Mouse (Mus musculus): ENCODE measurements at regions not wholly inside any gene's neighbourhood (a gene's known extent, or its start where the extent isn't known, plus 50 kb on each side); places are given as distances from the start of the nearest gene placed in this dataset.
A peak's percentile ranks its signal among the peaks of the same experiment; 100 is the strongest.

- Histone ChIP-seq H3K4me2 (no peak overlapping the region), H3K36me3 (no peaks in the 10 kb centered on the region), H3K27ac (replicated peaks) (no peak overlapping the region), H3K27me3 (no peaks in the 10 kb centered on the region), H3K4me3 (no peak overlapping the region), H3K9ac (no peak overlapping the region), H3K4me1 (replicated peaks) (no peaks in the 10 kb centered on the region), H3K9me3 (no peaks in the 10 kb centered on the region)
- WGBS = 97% methylated on average over 2 of the region's 2 CpGs
- ATAC-seq (ENCODE audit: low read depth) = no peak
These were observed 216.4 kb upstream of the Impg1 start for GRCm38 (mm10) chr9:80681709-80682108.

DNA sequence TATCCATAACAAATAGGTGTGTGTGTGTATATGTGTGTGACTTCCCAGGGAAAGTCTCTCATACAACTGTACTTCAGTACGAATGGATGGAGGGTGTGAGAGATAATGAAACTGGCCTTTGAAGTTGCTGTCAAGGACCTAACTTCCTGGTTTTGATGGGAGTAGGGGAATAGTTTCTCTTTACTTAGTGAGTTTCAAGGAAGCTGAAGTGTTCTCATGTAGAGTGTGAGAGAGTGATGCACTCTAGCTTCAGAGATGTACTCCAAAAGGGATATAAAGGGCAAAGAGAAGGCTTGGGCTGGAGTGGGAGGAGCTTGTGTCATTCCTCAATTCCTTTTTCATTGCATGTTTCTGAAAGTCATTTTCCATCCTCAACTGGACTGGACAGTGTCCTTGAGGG is 206.2 kb upstream of the Impg1 start:
- Histone ChIP-seq H3K36me3 (no peaks in the 10 kb centered on the region), H3K9me3 (no peaks in the 10 kb centered on the region), H3K27ac (replicated peaks) (no peak overlapping the region), H3K27me3 (no peaks in the 10 kb centered on the region), H3K4me1 (replicated peaks) (peaks cover 6% of the 10 kb centered on the region; the same call in 1 of the 2 replicates), H3K4me3 (no peak overlapping the region), H3K9ac (no peak overlapping the region), H3K4me2 (no peak overlapping the region)
- ATAC-seq (ENCODE audit: low read depth) = no peak
- 85% methylated on average over 1 of the region's 1 CpGs for WGBS

DNA sequence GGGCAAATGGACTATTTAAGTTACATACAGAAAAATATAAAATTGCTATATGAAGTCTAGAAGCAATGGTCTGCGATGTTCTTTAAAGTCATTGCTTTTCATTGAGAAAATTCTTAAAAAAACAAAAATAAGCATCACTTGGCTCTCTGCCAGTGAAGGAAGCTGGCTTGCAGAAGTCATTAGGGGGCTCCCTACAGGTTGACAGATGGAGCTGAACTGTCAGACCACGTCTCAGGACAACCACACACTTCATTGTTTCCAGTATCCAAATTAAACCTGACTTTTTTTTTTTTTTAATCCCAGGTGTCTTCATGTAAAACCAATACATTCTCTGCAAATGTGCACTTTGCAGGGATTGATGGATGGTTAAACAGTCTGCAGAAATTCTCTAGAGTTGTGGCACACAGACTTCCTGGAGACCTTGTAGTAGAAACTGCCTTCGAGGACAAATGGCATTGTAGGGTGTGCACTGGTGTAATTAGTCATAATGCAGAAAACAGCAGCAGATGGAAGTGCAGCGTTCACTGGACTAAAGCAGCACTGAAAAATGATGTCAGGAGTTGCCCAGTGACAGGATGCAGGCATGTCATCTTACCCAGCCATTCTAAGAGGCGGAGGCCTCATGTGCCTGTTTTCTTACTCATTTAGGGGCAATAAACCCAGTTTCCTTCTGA is 203.4 kb upstream of the Impg1 start:
- Histone ChIP-seq H3K4me2 (no peak overlapping the region), H3K9me3 (no peaks in the 10 kb centered on the region), H3K4me3 (no peak overlapping the region), H3K36me3 (no peaks in the 10 kb centered on the region), H3K27me3 (no peaks in the 10 kb centered on the region), H3K9ac (no peak overlapping the region), H3K4me1 (replicated peaks) (peaks cover 6% of the 10 kb centered on the region; the same call in 1 of the 2 replicates), H3K27ac (replicated peaks) (no peak overlapping the region)
- ATAC-seq (ENCODE audit: low read depth) = 0 out of 2 replicates have a peak, but pooled peaks have one; percentile 32
- WGBS = 56% methylated on average over 5 of the region's 5 CpGs

DNA sequence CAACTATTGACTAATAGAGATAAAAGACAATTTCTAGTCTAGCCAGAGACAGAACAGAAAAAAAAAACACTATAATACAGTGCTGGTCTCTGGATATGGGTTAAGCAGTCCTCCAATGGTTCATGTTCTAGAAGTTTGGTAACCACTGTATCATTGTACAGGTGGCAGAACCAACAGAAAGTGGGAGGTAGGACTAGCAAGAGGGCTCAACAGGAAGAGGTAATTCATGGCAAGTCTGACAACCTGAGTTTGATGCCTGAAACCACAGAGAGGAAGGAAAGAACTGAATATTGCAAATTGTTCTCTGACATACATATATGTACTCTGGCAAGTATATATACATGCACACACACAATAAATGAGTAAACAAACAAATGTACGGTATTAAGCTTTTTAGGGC is 193.5 kb upstream of the Impg1 start:
- H3K27ac ChIP-seq (replicated peaks) = no peak overlapping the region
- ATAC-seq (ENCODE audit: low read depth) = no peak
- WGBS = 88% methylated on average over 1 of the region's 1 CpGs
- no peak overlapping the region for H3K4me3 ChIP-seq
- H3K9me3 ChIP-seq = no peaks in the 10 kb centered on the region
- H3K4me1 ChIP-seq (replicated peaks) = no peaks in the 10 kb centered on the region
- H3K36me3 ChIP-seq = no peaks in the 10 kb centered on the region
- no peaks in the 10 kb centered on the region for H3K27me3 ChIP-seq
- H3K9ac ChIP-seq = no peak overlapping the region
- H3K4me2 ChIP-seq = no peak overlapping the region

- peak; percentile 50; the same call in 1 of the 2 replicates for ATAC-seq (ENCODE audit: low read depth)
- Histone ChIP-seq H3K4me2 (no peak overlapping the region), H3K27ac (replicated peaks) (no peak overlapping the region), H3K27me3 (no peaks in the 10 kb centered on the region), H3K9ac (no peak overlapping the region), H3K9me3 (no peaks in the 10 kb centered on the region), H3K36me3 (no peaks in the 10 kb centered on the region), H3K4me3 (no peak overlapping the region), H3K4me1 (replicated peaks) (peaks cover 7% of the 10 kb centered on the region; the same call in 1 of the 2 replicates)
- WGBS = 25% methylated on average over 3 of the region's 3 CpGs
These were observed 149.8 kb upstream of the Impg1 start for GRCm38 (mm10) chr9:80615114-80615513.

DNA sequence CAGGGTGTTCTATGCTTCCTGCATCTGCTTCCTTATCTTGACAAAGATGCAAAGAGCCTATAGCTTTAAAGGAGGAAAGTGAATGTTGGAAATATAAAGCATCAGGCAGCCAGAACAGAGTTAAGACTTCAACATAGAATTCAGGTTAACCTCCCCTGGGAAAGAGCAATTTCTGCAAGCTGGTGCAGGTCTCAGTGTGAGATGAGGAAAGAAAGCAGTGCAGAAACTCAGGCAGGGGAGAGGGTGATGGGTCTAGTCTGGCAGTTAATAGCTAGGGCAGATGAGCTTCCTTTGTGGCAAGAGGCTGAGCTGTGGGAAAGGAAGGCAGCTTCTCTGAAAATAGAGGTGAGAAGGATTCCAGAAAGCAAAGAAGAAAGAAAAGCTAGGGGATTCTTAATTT is 134.7 kb upstream of the Impg1 start:
- no peaks in the 10 kb centered on the region for H3K9me3 ChIP-seq
- H3K27ac ChIP-seq (replicated peaks) = no peak overlapping the region
- no peak overlapping the region for H3K4me3 ChIP-seq
- H3K4me2 ChIP-seq = no peak overlapping the region
- H3K4me1 ChIP-seq (replicated peaks) = no peaks in the 10 kb centered on the region
- ATAC-seq (ENCODE audit: low read depth) = no peak
- H3K27me3 ChIP-seq = no peaks in the 10 kb centered on the region
- no peak overlapping the region for H3K9ac ChIP-seq
- no peaks in the 10 kb centered on the region for H3K36me3 ChIP-seq

- 88% methylated on average over 4 of the region's 4 CpGs for WGBS
- ATAC-seq (ENCODE audit: low read depth) = no peak
- no peaks in the 10 kb centered on the region for H3K36me3 ChIP-seq
- H3K9ac ChIP-seq = no peak overlapping the region
- H3K4me3 ChIP-seq = no peak overlapping the region
- no peaks in the 10 kb centered on the region for H3K27me3 ChIP-seq
- no peaks in the 10 kb centered on the region for H3K9me3 ChIP-seq
- H3K4me2 ChIP-seq = no peak overlapping the region
- H3K4me1 ChIP-seq (replicated peaks) = no peaks in the 10 kb centered on the region
- H3K27ac ChIP-seq (replicated peaks) = no peak overlapping the region
These were observed 100.2 kb upstream of the Impg1 start for GRCm38 (mm10) chr9:80565388-80566024.

DNA sequence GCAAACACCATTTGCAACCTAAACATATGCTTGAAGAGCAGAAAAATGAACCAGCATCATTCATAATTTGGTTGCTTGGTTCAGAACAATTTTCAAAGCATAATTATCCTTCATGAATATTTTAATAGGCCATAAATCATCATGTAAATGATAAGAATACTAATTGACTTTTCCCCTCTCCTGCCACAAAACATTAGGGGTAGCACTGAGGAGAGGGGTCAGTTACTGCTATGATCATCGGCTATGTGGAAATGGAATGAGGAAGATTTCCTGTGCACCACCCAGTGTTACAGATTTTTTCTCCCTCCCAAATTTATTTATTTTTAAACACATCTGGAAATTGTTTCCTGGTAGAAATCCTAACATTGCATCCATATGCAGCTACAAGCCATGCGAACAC is 98.4 kb upstream of the Impg1 start:
- Histone ChIP-seq H3K4me2 (no peak overlapping the region), H3K4me1 (replicated peaks) (no peaks in the 10 kb centered on the region), H3K27ac (replicated peaks) (no peak overlapping the region), H3K27me3 (no peaks in the 10 kb centered on the region), H3K9ac (no peak overlapping the region), H3K4me3 (no peak overlapping the region), H3K36me3 (no peaks in the 10 kb centered on the region), H3K9me3 (no peaks in the 10 kb centered on the region)
- no peak for ATAC-seq (ENCODE audit: low read depth)
- WGBS = 75% methylated on average over 2 of the region's 2 CpGs

DNA sequence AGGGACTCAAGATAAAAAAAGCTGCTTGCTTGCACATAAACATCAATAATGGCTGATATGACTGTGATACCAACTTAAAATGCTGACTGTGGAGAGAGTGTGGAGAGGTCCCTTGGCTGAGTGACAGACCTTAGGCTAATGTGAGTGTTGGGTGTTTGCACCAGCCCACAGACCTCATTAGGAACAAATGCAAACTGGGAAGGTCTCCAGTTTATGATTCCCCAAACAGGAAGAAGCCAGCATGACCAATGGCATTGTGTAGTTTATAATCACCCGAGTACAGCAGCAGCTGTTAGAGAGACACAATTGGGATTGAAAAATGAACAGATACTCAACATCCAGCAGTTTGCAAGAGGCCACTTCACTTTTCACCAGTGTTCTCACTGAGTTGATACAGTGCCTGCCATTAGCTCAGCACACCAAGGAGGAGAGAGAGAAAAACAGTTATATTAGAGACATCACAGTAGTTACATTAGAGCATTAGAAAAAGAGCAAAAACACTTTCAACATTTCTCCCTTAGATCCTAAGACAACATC is 90.3 kb upstream of the Impg1 start:
- no peak overlapping the region for H3K4me3 ChIP-seq
- no peak overlapping the region for H3K27ac ChIP-seq (replicated peaks)
- 38% methylated on average over 1 of the region's 1 CpGs for WGBS
- H3K9ac ChIP-seq = no peak overlapping the region
- peak; percentile 27; the same call in 1 of the 2 replicates for ATAC-seq (ENCODE audit: low read depth)
- no peaks in the 10 kb centered on the region for H3K9me3 ChIP-seq
- no peak overlapping the region for H3K4me2 ChIP-seq
- H3K36me3 ChIP-seq = no peaks in the 10 kb centered on the region
- H3K4me1 ChIP-seq (replicated peaks) = no peaks in the 10 kb centered on the region
- H3K27me3 ChIP-seq = no peaks in the 10 kb centered on the region

Measured in neural tube, embryonic 13.5 days (tissue).